Mouse (Mus musculus) T-helper 2 cell (primary cell): ENCODE results near the gene Klhl21.

Experiments
- in situ Hi-C: fragments of 300-600 bp; cut with MboI, MseI; formaldehyde crosslinking; loops from one replicate; pipeline ENCODE4 v1.15.1; 2025; ENCODE audit warnings: high pct_unique_total_duplicates

The Klhl21 gene

GRCm38 (mm10) chr4:152008622-152009075 is at the start of gene Klhl21:
Gene Klhl21 (plus strand): TSS chr4:152008803.
- in situ Hi-C loops = no loop called here

- in situ Hi-C loops = no loop called here
These were observed 48.6 kb upstream of the Klhl21 start for GRCm38 (mm10) chr4:151959849-151960512.

GRCm38 (mm10) chr4:151960513-151960854 is 48.1 kb upstream of the Klhl21 start:
- in situ Hi-C loops = no loop called here

GRCm38 (mm10) chr4:151962817-151963216 is 45.8 kb upstream of the Klhl21 start:
- in situ Hi-C loops = no loop called here

DNA sequence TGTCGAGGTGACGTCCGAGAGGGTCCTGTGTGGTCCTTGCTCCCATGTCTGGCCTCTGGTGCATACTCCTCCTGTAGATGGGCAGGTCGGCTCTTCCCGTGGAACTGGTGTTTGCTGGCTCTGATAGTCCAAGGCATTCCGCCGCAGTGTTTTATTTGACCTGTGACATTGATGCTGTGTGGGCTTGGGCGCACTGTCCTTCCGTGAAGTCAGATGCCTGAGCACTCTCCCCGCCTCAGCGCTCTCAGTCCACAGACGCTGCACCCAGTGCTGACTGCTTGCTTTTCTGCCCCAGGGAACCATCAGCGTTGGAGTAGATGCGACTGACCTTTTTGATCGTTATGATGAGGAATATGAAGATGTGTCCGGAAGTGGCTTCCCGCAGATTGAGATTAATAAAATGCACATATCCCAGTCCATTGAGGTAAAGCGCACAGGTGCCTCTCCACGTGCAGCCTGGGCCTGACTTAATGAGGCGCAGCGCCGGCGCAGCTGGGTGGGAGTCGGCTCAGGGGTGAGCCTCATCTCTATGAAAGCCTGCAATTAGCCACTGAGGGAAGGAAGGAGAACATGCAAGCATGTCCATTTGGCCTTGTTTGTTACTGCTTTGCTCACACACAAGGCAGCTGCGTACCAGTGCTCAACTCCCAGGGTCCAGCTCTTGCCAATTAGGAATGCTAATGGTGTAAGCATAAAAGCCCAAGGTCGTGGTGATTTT is 40.2 kb upstream of the Klhl21 start:
- in situ Hi-C loops = no loop called here

DNA sequence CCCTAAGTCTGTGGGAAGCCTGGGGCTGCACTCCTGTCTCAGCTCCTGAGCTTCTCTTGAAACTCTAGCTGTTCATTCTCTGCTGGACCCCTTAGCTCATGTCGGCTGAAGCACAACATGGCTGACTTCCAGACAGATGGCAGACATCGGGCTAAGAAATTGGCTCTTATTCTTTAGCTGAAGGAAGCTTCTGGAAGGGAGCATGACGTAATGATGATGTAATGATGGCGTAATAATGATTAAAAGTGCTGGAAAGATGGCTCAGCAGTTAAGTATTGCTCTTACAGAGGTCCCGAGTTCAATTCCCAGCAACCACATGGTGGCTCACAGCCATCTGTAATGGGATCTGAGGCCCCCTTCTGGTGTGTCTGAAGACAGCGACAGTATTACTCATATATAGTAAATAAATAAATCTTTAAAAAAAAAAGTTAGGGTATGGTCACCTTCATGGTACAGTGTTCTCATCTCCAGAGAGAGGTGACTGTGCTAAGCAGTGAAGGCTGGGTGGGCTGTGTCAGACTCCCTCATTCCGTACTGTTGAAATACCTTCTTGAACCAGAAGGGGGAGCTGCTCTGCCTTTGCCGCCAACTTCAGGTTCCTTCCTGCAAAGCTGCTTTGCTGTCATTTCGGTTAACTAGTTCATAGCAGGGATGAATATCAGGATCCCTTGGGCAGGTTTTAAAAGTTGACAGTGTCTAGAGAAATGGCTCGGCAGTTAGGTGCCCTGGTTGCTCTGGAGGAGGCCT is 36.2 kb upstream of the Klhl21 start:
- in situ Hi-C loops = no loop called here

DNA sequence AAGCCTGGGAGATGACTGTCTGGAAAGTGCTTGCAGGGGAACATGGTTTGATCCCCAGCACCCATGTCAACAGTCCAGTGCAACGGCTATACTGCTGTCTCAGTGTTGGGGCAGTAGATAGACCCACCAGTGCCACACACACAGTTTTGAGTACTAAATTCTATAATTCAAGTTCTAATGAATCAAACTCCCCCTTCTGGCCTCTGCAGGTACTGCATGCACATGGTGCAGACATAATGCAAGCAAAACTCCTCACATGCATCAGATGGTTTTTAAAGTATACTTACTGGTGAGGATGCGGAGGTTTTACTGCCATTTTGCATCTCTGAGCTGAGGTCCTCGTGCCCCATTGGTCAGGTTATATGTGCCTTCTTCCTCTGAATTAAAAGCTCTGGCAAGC is 33.2 kb upstream of the Klhl21 start:
- in situ Hi-C loops = no loop called here

- in situ Hi-C loops = no loop called here
These were observed 30.9 kb upstream of the Klhl21 start for GRCm38 (mm10) chr4:151977748-151978147.

DNA sequence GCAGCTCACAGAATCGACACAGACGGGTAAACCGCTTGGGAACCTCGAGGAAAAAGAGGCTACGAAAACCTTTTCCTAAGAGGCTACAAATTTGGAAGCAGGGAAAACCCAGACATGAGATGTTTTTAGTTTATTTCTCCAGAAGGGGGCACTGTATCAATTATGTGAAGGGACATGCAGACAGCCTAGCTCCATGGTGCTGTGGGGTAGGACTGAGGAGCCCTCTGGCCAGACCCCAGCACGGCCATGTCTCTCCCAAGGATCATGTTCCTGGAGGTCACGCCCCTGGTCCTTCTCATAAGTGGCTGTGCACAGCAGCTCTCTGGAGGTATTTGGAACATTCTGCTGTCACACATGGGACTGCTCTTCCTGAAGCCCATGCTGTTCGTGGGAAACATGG is 27.9 kb upstream of the Klhl21 start:
- in situ Hi-C loops = no loop called here

DNA sequence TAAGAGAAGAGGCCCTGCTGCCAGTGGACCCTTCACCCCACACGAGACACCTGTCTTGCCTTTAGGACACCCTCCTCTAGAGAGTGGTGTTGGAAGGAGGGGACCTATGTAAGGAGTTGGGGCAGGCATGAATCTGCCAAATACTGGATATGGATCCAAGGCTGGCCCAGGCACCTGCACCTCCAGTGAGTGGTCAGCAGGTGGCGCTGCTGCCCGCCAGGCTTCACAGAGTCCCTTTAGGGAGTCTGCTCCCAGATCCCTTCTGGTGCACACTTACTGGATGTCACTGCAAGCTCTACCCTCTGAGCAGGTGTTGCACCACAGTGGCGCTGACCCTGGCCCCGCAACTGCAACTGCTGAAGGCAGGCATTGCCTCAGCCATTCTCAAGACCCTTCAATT is 27.2 kb upstream of the Klhl21 start:
- in situ Hi-C loops = no loop called here

- in situ Hi-C loops = no loop called here
These were observed 25.6 kb upstream of the Klhl21 start for GRCm38 (mm10) chr4:151983043-151983442.

DNA sequence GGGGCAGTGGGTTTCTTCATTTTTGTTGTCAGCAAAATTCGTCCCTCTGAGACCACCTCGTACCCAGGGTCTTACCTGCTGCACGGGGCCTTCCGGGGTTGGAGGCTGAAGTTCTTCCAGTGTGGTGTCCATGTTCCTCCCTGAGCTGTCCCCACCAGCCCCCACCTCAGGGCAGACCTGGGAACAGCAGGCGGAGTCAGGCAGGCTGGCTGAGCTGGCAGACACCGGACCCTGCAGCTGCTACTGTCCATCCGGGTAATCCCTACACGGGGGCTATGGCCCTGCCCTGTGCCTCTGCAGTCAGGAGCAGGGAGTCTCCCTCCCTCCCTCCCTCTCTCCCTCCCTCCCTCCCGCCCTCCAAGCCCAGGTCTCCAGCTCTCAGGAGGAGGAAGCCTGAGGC is 25.0 kb upstream of the Klhl21 start:
- in situ Hi-C loops = no loop called here

GRCm38 (mm10) chr4:151985886-151986285 is 22.7 kb upstream of the Klhl21 start:
- in situ Hi-C loops = no loop called here

GRCm38 (mm10) chr4:151986650-151987049 is 22.0 kb upstream of the Klhl21 start:
- in situ Hi-C loops = no loop called here

DNA sequence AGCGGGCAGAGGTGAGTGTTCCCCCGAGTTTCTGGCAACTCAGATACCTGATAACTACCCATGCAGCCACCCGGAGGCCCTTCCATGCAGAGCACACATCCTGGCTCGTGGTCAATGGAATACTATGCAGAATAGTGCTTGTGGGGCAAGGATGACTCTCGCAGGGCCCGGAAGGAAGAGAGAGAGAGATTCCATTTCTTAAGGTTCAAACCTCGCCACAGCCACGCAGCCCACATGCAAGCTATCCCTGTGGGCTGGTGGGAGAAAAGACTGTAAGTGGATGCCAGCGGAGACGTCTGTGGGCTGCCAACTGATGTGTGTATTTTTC is 20.6 kb upstream of the Klhl21 start:
- in situ Hi-C loops = no loop called here

DNA sequence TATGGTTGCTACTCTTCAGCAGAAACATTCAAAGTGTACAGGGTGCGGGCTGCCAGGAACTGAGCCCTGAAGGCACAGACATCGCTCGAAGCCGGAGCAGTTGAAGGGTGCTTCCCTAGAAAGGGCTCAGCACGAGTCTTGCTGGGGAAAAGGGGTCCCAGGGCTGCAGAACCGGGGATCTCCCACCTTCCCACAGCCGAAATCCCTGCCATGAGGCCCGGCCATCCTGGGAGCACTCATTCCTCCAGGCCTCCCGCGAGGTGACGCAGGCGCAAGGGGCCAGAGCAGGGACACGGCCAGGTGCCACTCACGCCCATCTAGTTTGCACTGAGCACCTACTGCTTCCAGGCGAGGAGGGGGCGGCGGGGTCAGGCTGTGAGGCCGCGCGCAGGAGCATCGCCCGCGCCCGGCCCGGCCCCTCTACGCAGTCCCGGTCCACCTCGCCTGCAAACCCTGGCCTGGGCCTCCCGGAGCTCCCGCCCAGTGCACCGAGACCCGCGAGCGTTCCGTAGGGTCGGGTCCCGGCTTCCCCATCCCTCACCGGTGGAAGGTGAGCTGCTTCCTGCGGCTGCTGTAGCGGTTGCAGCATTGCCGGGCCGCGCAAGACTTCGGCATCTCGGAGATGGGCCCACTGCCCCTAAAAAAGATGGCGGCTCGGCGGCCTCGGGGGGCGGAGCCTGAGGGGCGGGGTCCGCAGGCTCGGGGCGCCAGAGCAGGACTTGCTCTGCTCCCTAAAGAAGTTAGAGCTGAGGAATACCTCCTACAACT is 20.1 kb upstream of the Klhl21 start, which contains the start of gene Thap3:
TSS of gene Thap3 (minus strand) at position 656 of the 768 bp plus-strand sequence.
- in situ Hi-C loops = no loop called here

DNA sequence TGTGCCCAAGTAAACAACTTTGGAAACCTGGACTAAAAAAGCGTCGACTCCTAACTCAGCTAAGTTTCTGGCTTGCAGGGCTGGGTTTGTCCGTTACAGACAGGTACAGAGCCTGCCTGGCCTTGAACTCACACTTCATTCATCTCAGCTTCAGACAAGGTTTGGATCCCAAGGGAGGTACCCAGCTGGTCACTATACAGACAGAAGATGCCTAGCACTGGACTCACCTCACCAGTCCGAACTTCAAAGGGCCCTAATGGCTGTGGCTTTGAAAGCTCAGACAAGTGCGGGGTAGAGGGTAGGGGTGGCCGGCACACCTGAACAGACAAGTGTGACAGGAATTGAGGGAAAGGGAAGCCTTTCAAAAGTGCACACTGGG is 19.5 kb upstream of the Klhl21 start:
- in situ Hi-C loops = no loop called here

- in situ Hi-C loops = no loop called here
These were observed 16.5 kb upstream of the Klhl21 start for GRCm38 (mm10) chr4:151992091-151992490.

GRCm38 (mm10) chr4:151993035-151993434 is 15.6 kb upstream of the Klhl21 start:
- in situ Hi-C loops = no loop called here

DNA sequence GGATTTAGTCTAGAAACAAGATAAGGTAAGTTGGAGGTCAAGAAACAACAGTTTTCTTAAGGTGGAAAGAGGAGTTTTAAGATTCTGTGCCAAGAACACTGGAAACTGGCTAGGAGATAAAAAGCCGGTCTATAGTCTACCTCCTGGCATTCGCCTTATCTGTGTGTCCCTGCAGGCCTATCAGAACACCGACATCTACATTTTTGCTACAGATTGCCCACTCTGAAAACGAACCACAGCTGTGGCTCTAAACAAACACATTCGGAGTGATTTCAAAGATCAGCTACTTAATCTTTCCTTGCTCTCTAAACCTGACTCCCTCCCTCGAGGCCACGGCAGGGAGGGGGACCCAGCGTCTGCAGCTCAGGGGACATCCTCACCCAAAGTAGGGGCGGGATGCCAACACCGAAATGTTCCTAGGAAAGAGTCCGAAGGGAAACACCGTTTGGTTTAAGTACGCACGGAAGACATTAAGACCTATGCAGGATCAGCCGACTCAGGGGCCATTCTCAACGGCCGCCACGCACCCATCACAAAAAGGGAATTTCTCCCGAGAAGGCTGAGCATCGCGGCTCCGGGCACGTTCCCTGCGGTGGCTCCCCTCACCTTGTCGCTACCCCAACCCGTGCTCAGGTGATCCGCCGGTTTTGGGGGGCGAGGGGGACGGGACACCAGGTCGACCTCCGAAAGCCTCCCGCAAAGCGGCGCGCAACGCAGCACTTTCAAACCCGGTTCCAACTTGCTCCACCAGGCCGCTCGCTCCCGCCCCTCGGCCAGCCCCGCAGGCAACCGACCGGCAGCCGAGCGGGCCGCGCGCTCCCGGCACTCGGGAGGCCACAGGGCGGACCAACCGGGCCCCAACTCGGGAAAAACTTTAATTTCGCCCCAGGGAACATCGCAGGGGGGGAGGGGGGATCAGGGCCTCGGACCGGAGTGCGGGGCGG is 14.1 kb upstream of the Klhl21 start:
- in situ Hi-C loops = no loop called here
